Mouse (Mus musculus): ENCODE results near the gene Naa80. TPM values are rescaled to one million over a fixed set of nuclear protein-coding genes. Genes with fewer than 3 reads are reported as not detected.

Gene Naa80
- total RNA-seq, 2 experiments from 2014 or later = 11.3 to 12.6 TPM

DNA sequence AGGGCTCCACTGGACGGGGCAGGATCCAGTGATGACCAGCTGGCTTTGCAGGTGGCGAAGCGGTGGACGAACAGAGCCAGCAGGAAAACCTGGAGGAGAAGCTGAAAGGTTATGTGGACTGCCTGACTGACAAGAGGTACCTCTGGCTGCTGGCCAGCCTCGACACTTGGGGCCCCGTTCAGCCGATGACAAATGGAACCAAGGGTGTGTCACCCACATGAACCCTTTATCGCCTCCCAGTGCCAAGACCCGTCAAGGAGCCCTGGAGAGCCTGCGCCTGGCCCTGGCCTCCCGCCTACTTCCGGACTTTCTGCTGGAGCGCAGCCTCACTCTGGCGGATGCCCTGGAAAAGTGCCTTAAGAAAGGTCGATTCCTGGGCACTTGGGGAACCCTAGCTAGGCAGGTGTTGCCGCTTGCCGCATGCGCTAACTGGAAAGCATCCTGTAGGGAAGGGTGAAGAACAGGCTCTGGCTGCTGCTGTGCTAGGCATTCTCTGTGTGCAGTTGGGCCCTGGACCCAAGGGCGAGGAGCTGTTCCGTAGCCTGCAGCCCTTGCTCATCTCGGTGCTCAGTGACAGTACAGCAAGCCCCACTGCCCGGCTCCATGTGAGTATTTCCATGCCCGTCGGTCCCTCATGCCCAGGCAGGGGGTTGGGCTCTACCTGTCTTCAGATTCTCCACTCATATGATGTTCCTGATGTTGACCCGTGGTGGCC is 11.5 kb downstream of the Naa80 start:
- DNase-seq (ENCODE audit: extremely low spot score in 1 of 2, low spot score in 2 of 2) = no peak
- TF ChIP-seq CTCF (IDR thresholded peaks at IDR 0.05) = no peak
- Histone ChIP-seq H3K27ac (no peak overlapping the region), H3K4me3 (no peak overlapping the region)
- intact Hi-C loops (cut with DNase I) = no loop called here

DNA sequence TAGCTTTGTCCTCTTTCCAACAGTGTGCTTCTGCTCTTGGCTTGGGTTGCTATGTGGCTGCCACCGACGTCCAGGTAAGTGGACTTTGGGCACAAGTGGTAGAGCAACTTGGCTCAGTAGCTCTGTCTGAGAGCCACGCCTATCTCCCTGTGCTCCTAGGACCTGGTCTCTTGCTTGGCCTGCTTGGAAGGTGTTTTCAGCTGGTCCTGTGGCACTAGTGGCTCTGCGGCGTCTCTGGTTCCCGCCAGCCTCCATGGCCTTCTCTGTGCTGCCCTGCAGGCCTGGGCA is 12.0 kb downstream of the Naa80 start:
- intact Hi-C loops (cut with DNase I) = no loop called here
- Histone ChIP-seq H3K27ac (no peak overlapping the region), H3K4me3 (no peak overlapping the region)
- no peak for TF ChIP-seq CTCF (IDR thresholded peaks at IDR 0.05)
- DNase-seq (ENCODE audit: extremely low spot score in 1 of 2, low spot score in 2 of 2) = no peak

DNA sequence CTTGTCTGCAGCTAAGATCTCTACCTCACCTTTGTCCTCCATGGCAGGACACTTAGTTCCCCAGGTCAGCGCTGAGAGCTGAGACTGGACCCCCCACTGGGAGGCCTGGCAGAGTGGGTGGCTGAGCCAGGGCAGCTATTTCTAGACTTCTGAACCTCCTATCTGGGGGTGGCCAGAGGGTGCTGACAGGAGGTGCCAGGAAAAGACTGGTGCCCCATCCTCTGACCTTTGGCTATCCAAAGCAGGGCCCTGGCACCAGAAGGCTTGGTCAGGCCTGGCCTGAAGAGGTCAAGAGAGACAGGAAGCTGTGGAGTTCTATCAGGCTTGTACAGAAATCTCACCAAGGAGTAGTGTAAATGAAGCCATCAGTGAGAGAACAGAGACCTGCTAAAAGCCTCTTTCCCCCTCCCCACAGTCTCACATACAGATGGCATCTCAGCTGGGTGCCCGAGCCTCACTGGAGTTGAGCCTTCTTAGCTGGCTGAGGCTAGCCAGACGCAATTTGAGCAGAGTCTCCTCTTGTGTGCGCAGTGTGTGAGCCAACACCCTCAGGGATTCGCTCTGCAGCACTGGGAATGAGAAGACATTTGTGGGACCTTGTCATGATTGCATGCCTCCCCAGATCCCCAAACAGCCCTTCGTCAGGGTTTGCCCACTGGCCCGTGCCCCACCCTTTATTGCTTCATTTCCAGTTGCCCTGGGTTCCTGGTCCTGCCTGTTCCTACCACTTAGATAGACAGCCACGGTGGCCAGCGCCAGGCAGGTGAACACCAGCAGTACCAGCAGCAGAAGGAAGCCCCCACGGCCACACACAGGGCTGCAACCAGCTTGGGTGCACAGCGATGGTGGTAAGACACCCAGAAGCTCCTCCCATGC is 14.7 kb downstream of the Naa80 start:
- intact Hi-C loops (cut with DNase I) = no loop called here
- Histone ChIP-seq H3K27ac (no peak overlapping the region), H3K4me3 (no peak overlapping the region)
- no peak for TF ChIP-seq CTCF (IDR thresholded peaks at IDR 0.05)
- no peak for DNase-seq (ENCODE audit: extremely low spot score in 1 of 2, low spot score in 2 of 2)

DNA sequence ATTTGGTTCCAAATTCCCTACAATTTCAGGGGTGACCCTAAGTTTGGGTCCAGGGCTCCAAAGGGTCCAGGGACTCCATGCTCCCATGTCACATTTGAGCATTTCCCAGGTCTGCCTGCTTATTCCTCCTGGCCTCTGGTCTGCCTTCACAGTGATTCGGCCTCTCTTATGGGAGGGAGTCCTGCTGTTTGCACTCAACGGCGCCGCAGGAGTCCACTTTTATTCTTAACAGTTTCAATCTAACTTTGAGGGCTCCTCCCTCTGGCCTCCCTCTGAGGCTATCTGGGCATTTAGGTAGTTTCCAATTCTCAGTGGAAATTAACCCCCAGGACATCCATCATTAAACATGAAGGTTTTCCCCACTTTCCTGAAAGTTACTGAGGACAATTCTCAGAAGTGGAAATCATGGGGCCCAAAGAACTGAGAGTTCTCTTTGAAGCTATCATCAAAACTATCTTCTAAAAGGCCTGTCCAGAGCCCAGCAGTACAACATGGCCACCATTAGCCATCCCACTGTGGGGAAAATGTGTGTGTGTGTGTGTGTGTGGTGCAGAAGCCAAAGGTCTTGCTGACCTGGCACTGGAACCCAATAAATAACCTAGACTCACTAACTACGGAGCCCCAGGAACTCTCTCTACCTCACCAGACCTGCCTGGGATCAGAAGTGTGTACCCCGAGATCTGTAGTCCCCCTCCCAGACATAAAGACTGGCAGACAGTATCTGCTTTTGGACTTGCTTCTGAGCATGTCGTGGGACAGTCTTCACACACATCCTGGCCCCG is 15.8 kb downstream of the Naa80 start:
- Histone ChIP-seq H3K27ac (no peak overlapping the region), H3K4me3 (no peak overlapping the region)
- intact Hi-C loops (cut with DNase I) = no loop called here
- no peak for DNase-seq (ENCODE audit: extremely low spot score in 1 of 2, low spot score in 2 of 2)
- TF ChIP-seq CTCF (IDR thresholded peaks at IDR 0.05) = no peak

DNA sequence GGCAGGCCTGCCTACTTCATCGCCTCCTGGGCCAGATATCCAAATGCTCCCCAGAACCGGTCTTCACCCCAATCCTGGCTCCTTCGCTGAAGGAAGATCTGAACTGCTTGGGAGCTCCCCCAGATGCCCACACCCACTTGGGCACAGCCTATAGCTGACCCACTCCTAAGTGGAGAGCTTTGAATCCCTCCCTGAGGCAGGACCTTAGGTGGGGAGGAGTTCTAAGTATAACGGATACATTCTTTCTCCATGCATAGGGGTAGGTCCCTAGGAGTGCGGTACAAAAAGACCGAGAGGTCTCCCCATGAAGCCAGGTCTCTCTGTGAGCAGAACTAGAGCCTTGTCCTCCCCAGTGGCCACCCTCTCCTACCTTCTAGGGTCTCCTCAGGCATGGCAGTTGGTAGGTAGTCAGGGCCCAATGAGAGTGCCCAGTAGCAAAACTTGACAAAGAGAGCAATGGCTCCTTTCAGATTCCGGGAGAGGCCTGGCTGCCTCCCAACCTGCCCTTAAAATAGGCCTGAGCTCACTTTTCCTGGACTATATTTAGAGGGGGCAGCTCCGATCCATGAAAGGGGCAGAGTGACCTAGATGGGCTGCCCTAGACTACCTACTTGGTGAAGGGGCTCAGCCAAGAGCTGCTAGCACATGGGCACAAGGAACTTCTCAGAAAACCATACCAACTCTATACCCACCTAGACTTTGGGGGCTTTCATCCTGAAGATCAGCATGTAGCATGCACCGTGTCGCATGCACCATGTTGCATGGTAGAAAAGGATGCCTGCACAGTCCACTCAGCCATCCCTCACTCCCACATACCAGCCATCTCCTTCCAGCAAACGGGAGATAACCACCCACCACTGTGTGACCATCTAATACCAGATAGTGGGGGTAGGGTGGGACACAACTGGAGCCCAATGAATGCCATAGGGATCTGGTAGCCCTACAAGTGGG is 18.2 kb downstream of the Naa80 start:
- intact Hi-C loops (cut with DNase I) = no loop called here
- no peak for DNase-seq (ENCODE audit: extremely low spot score in 1 of 2, low spot score in 2 of 2)
- no peak for TF ChIP-seq CTCF (IDR thresholded peaks at IDR 0.05)
- no peak overlapping the region for H3K4me3 ChIP-seq
- no peak overlapping the region for H3K27ac ChIP-seq

DNA sequence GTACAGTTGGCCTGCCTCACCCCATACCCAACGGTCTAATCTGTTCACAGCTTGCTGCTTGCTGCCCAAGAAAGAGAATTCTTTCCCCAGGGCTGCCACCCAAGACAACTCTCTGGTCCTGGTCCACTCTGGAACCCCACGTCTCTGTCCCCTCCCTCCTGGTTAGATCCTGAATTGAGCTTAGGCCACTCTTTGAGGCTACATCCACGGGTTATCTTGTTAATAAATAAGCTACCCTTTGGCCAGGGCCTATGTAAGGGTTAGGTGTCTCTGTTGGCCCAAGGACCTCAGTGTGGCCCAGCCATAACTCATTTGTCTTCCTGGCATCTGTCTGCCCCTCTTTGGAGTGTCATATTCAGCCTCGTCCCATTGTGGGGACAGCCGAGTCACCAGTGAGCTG is 19.7 kb downstream of the Naa80 start:
- intact Hi-C loops (cut with DNase I) = no loop called here
- H3K4me3 ChIP-seq = no peak overlapping the region
- TF ChIP-seq CTCF (IDR thresholded peaks at IDR 0.05) = no peak
- H3K27ac ChIP-seq = no peak overlapping the region
- DNase-seq (ENCODE audit: extremely low spot score in 1 of 2, low spot score in 2 of 2) = no peak

DNA sequence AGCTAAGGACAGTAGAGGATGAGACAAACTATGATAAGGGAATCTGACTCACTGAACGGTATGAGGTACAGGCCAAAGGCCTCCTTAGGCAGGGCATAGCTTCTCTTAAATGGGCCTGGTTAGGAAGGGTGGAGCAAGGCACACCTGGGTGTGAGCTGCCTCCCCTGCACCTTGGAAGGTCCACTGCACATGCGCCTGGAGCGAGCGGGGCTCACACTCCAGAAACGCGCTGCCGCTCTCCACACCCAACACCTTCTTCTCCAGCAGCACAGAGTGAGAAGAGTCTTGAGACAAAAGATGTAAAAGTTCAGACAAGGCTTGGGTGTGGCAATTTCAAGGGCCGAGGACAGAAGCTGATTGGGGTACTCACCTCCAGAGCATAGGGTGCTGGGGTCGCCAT is 20.7 kb downstream of the Naa80 start:
- TF ChIP-seq CTCF (IDR thresholded peaks at IDR 0.05) = no peak
- no peak overlapping the region for H3K4me3 ChIP-seq
- intact Hi-C loops (cut with DNase I) = no loop called here
- H3K27ac ChIP-seq = no peak overlapping the region
- DNase-seq (ENCODE audit: extremely low spot score in 1 of 2, low spot score in 2 of 2) = no peak

DNA sequence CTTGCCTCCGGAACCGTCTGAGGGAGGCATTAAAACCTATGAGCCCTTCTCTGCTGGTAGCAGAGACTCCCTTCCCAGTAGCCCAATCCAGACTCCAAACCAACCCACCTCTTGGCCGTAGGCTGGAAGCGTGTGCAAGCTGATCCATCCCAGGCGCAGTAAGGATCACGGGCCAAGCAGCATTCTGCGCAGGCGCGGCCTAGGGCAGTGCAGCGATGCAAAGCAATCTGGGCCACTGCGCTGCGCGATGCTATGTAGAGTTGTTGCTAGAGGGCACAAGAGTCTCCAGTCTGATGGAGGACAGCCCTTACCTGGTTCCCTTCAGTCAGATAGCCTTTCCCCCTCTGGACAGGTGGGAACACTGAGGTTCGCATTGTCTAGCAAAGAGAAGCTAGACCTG is 21.2 kb downstream of the Naa80 start:
- TF ChIP-seq CTCF (IDR thresholded peaks at IDR 0.05) = no peak
- intact Hi-C loops (cut with DNase I) = no loop called here
- no peak for DNase-seq (ENCODE audit: extremely low spot score in 1 of 2, low spot score in 2 of 2)
- Histone ChIP-seq H3K4me3 (no peak overlapping the region), H3K27ac (no peak overlapping the region)

DNA sequence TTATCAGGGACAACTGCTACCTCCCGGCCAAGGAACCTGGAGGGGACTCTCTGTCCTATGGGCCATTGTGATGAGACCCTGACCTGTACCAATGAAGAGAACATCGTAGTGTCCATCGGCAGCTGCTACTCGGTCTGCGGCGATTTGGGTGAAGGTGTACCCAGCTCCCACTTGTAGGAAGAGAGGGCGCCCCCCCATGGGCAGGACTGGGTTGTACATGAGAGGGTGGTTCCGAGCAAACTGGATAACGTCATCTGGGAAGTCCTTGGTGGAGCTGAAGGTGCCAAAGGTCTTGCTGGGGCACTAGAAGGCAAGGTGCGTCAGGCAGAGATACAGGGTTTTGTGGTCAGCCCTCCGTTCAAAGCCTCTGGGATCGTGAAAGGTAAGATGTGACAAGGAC is 22.1 kb downstream of the Naa80 start:
- no peak overlapping the region for H3K27ac ChIP-seq
- no peak overlapping the region for H3K4me3 ChIP-seq
- no peak for DNase-seq (ENCODE audit: extremely low spot score in 1 of 2, low spot score in 2 of 2)
- intact Hi-C loops (cut with DNase I) = no loop called here
- peak; percentile 30 for TF ChIP-seq CTCF (IDR thresholded peaks at IDR 0.05)

DNA sequence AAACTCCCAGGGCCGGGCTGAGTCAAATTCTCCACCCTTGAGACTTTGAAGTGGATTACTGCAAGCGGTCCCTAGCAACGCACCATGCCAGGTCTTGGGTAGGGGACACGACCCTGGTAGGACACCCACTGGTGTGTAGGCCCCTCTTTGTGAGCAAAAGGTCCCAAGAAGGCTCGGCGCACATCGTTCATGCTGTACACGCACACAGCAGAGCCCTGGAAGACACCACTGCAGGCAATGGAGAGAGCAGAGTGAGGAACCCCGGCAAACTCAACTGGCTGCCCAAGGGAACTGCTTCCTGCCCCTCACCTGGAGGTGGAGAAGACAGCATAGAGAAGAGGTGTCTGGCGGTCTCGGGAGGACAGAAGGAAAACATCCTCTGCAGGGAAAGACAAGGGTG is 22.6 kb downstream of the Naa80 start:
- Histone ChIP-seq H3K27ac (no peak overlapping the region), H3K4me3 (no peak overlapping the region)
- no peak for TF ChIP-seq CTCF (IDR thresholded peaks at IDR 0.05)
- DNase-seq (ENCODE audit: extremely low spot score in 1 of 2, low spot score in 2 of 2) = no peak
- intact Hi-C loops (cut with DNase I) = no loop called here

DNA sequence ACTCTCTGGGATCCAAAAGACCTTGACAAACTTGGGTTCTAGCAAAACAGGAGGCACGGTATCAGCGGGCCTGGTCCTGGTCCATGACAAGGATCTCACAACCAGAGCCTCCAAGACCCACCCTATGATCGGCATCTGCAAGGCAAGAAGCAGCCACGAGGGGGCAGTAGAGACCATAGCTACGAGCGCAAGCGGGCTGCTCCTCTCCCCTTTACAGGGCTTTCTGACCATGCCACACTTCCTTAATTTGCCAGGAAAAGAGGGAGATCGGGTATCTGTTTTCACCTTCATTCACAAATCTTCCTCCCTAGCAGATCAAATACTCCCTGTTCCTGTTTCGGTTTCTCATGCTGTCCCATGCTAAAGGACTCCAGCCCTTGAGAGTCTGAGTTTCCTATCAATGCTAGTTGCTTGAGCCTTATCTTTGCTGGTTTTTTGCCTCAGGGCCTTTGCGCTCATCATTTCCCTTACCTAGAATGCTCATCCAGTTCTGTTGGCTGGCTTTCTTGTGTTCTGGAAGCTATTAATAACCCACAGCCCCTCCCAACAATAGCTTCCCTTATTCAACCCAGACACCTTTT is 23.5 kb downstream of the Naa80 start:
- DNase-seq (ENCODE audit: extremely low spot score in 1 of 2, low spot score in 2 of 2) = peak; percentile 88 to 97
- TF ChIP-seq CTCF (IDR thresholded peaks at IDR 0.05) = peak; percentile 99
- Histone ChIP-seq H3K4me3 (no peak overlapping the region), H3K27ac (no peak overlapping the region)
- intact Hi-C loops (cut with DNase I) = loop anchor here (1.0 to 2.0 kb wide), 3 partner anchors 42 to 133 kb away; no protein-coding TSS in a partner anchor
